In genomic region chr9:60380550-60380949, GRCm38 (mm10) we compare ENCODE assay signal across 29 mouse cellular contexts.
"Had no signal": no experiment of that assay in that cellular context is flagged by ENCODE, and none has a peak within 500 bp of the region (broad histone marks: within the 10 kb centered on the region; RNA-seq: fewer than 3 reads in every experiment).

No protein-coding gene starts in this region.

- ATAC-seq: forebrain, embryonic 13.5 days; forebrain, embryonic 14.5 days; forebrain, embryonic 15.5 days; forebrain, embryonic 16.5 days; forebrain, postnatal 0 days had no signal

- H3K4me3 ChIP-seq: embryonic facial prominence, embryonic 10.5 days; embryonic facial prominence, embryonic 12.5 days; embryonic facial prominence, embryonic 13.5 days; embryonic facial prominence, embryonic 15.5 days; erythroblast, embryonic 14.5 days; forebrain, embryonic 10.5 days; forebrain, embryonic 12.5 days; forebrain, embryonic 13.5 days; forebrain, embryonic 15.5 days; gastrocnemius, adult 2 months; heart, adult 2 months had no signal

- H3K9ac ChIP-seq: embryonic facial prominence, embryonic 12.5 days; embryonic facial prominence, embryonic 13.5 days; embryonic facial prominence, embryonic 15.5 days; forebrain, embryonic 12.5 days; forebrain, embryonic 13.5 days; forebrain, embryonic 15.5 days; forebrain, postnatal 0 days had no signal

- H3K4me1 ChIP-seq: forebrain, embryonic 12.5 days; forebrain, embryonic 13.5 days; forebrain, embryonic 15.5 days had no signal

- H3K36me3 ChIP-seq: embryonic facial prominence, embryonic 10.5 days; embryonic facial prominence, embryonic 12.5 days; embryonic facial prominence, embryonic 13.5 days; embryonic facial prominence, embryonic 15.5 days; forebrain, embryonic 10.5 days; forebrain, embryonic 12.5 days; forebrain, embryonic 15.5 days had no signal

- H3K9me3 ChIP-seq: embryonic facial prominence, embryonic 10.5 days; embryonic facial prominence, embryonic 12.5 days; embryonic facial prominence, embryonic 13.5 days; embryonic facial prominence, embryonic 15.5 days; forebrain, embryonic 10.5 days; forebrain, embryonic 12.5 days; forebrain, embryonic 13.5 days; forebrain, embryonic 15.5 days had no signal

- H3K4me2 ChIP-seq: embryonic facial prominence, embryonic 12.5 days; embryonic facial prominence, embryonic 13.5 days; embryonic facial prominence, embryonic 15.5 days; forebrain, embryonic 12.5 days; forebrain, embryonic 13.5 days; forebrain, embryonic 15.5 days had no signal

- H3K27me3 ChIP-seq: embryonic facial prominence, embryonic 13.5 days; embryonic facial prominence, embryonic 15.5 days; forebrain, embryonic 12.5 days; forebrain, embryonic 13.5 days; forebrain, embryonic 15.5 days had no signal

- DNase-seq: cerebellum, adult 2 months; cerebellum, adult 8-10 months; cerebellum, adult 9-10 months; cerebellum, adult 9-11 months; cerebellum, postnatal 10 days; cerebellum, postnatal 14 days; cerebellum, postnatal 25 days; cerebellum, postnatal 36 days; embryo, embryonic 11 days; forebrain, postnatal 0 days; gastrocnemius, adult 2 months; gastrocnemius, postnatal 10 days; gastrocnemius, postnatal 14 days; gastrocnemius, postnatal 25 days; gastrocnemius, postnatal 36 days; heart, adult 11 months; heart, adult 18-20 months; heart, adult 2 months had no signal

- H3K27ac ChIP-seq: embryonic facial prominence, embryonic 10.5 days; embryonic facial prominence, embryonic 12.5 days; embryonic facial prominence, embryonic 13.5 days; embryonic facial prominence, embryonic 15.5 days; forebrain, embryonic 10.5 days; forebrain, embryonic 12.5 days; forebrain, embryonic 13.5 days; forebrain, embryonic 15.5 days; gastrocnemius, adult 2 months; heart, adult 2 months had no signal
